17 mouse cellular contexts compared by ENCODE assay signal in genomic region chr11:102441434-102441833, GRCm38 (mm10). TPM values are rescaled to one million over a fixed set of nuclear protein-coding genes. Genes with fewer than 3 reads are reported as not detected.
DNase-seq lines count a peak whose midpoint lies in the region; ATAC-seq and TF ChIP-seq lines count a peak whose summit lies in the region.
"Had no signal": no experiment of that assay in that cellular context is flagged by ENCODE, and none has a peak within 500 bp of the region (broad histone marks: within the 10 kb centered on the region; RNA-seq: fewer than 3 reads in every experiment).

No protein-coding gene starts in this region.

- peaks cover 12% of the 10 kb centered on the region; the same call in 1 of the 2 replicates for H3K36me3 ChIP-seq in intestine, postnatal 0 days (ENCODE audit: control insufficient read depth, insufficient read depth)
- H3K36me3 ChIP-seq in intestine, embryonic 16.5 days (ENCODE audit: control insufficient read depth, insufficient read depth, low read length), result 0 out of 2 replicates have a peak, but pooled peaks cover 5% of the 10 kb centered on the region
- H3K36me3 ChIP-seq in lung, postnatal 0 days (ENCODE audit: insufficient read depth, low read length), result peaks cover 4% of the 10 kb centered on the region; the same call in 1 of the 2 replicates
- peaks cover 6% of the 10 kb centered on the region; the same call in 1 of the 2 replicates for H3K36me3 ChIP-seq in stomach, postnatal 0 days (ENCODE audit: control insufficient read depth, insufficient read depth, low read length)
- H3K36me3 ChIP-seq: liver, embryonic 13.5 days had no signal

- H3K9me3 ChIP-seq in intestine, postnatal 0 days (ENCODE audit: control insufficient read depth), result no peaks in the 10 kb centered on the region
- H3K9me3 ChIP-seq in intestine, embryonic 16.5 days (ENCODE audit: control insufficient read depth, low read length), result no peaks in the 10 kb centered on the region
- H3K9me3 ChIP-seq in lung, postnatal 0 days (ENCODE audit: low read length), result no peaks in the 10 kb centered on the region
- H3K9me3 ChIP-seq in stomach, postnatal 0 days (ENCODE audit: control insufficient read depth, low read length), result no peaks in the 10 kb centered on the region
- H3K9me3 ChIP-seq: forebrain, embryonic 13.5 days; liver, embryonic 13.5 days had no signal

- H3K4me1 ChIP-seq in intestine, postnatal 0 days (replicated peaks; ENCODE audit: control insufficient read depth, insufficient read depth, low read length), result peaks cover 6% of the 10 kb centered on the region; the same call in 1 of the 2 replicates
- peaks cover 37% of the 10 kb centered on the region for H3K4me1 ChIP-seq in intestine, embryonic 16.5 days (ENCODE audit: control insufficient read depth, insufficient read depth, low read length)
- peaks cover 12% of the 10 kb centered on the region for H3K4me1 ChIP-seq in lung, postnatal 0 days (ENCODE audit: insufficient read depth, low read depth, low read length)
- H3K4me1 ChIP-seq in stomach, postnatal 0 days (replicated peaks; ENCODE audit: control insufficient read depth, insufficient read depth), result peaks cover 22% of the 10 kb centered on the region

- peak; percentile 50 for TF ChIP-seq CTCF in intestine, postnatal 0 days (IDR thresholded peaks at IDR 0.05; ENCODE audit: low read depth)
- peak; percentile 49 for TF ChIP-seq CTCF in lung, postnatal 0 days (IDR thresholded peaks at IDR 0.05)
- peak; percentile 57 for TF ChIP-seq CTCF in stomach, postnatal 0 days (IDR thresholded peaks at IDR 0.05; ENCODE audit: low read depth)

- no peak for ATAC-seq in intestine, postnatal 0 days
- ATAC-seq in intestine, embryonic 16.5 days, result no peak
- ATAC-seq in lung, postnatal 0 days, result no peak
- ATAC-seq in stomach, postnatal 0 days (ENCODE audit: low FRiP score, low TSS enrichment), result no peak
- ATAC-seq: CD4-positive, CD25-positive, alpha-beta regulatory T cell, adult 4 months; forebrain, embryonic 13.5 days had no signal

- H3K9ac ChIP-seq in intestine, postnatal 0 days (ENCODE audit: low read depth, low read length), result no peak overlapping the region
- H3K9ac ChIP-seq in intestine, embryonic 16.5 days (ENCODE audit: low read depth, low read length), result no peak overlapping the region
- no peak overlapping the region for H3K9ac ChIP-seq in lung, postnatal 0 days (replicated peaks; ENCODE audit: low read depth)
- no peak overlapping the region for H3K9ac ChIP-seq in stomach, postnatal 0 days (ENCODE audit: low read length)
- H3K9ac ChIP-seq: forebrain, embryonic 13.5 days; liver, embryonic 13.5 days had no signal

- TF ChIP-seq EP300 in lung, postnatal 0 days (IDR thresholded peaks at IDR 0.05), result no peak
- no peak for TF ChIP-seq EP300 in stomach, postnatal 0 days (optimal IDR thresholded peaks at IDR 0.05)

- DNase-seq in lung, postnatal 0 days (ENCODE audit: low spot score), result no peak
- DNase-seq in lung, adult 18-20 months, result no peak
- DNase-seq in ZHBTc4 (ENCODE audit: low read depth, low spot score), result peak; percentile 65
- DNase-seq in stomach, postnatal 0 days (ENCODE audit: low spot score), result no peak
- no peak for DNase-seq in ovary, adult 18-20 months (ENCODE audit: low spot score)
- DNase-seq: adrenal gland, postnatal 36 days; heart, postnatal 4 days; kidney, adult 8-10 months; liver, embryonic 13.5 days; lung, postnatal 36 days; spleen, adult 18-20 months; thymus, adult 2 months had no signal

- H3K27me3 ChIP-seq in intestine, postnatal 0 days (replicated peaks; ENCODE audit: control insufficient read depth, insufficient read depth, low read length), result peaks cover 25% of the 10 kb centered on the region; the same call in 1 of the 2 replicates
- no peaks in the 10 kb centered on the region for H3K27me3 ChIP-seq in intestine, embryonic 16.5 days (replicated peaks; ENCODE audit: control insufficient read depth, insufficient read depth, low read length)
- H3K27me3 ChIP-seq in lung, postnatal 0 days (replicated peaks; ENCODE audit: insufficient read depth, low read length), result no peaks in the 10 kb centered on the region
- H3K27me3 ChIP-seq in stomach, postnatal 0 days (ENCODE audit: control insufficient read depth, insufficient read depth, low read length), result no peaks in the 10 kb centered on the region

- 82% methylated on average over 3 of the region's 3 CpGs for WGBS in intestine, postnatal 0 days
- 83% methylated on average over 3 of the region's 3 CpGs for WGBS in intestine, embryonic 16.5 days
- 78% methylated on average over 3 of the region's 3 CpGs for WGBS in lung, postnatal 0 days
- 80% methylated on average over 3 of the region's 3 CpGs for WGBS in stomach, postnatal 0 days

- no peak overlapping the region for H3K4me2 ChIP-seq in intestine, postnatal 0 days (replicated peaks; ENCODE audit: low read depth)
- no peak overlapping the region for H3K4me2 ChIP-seq in intestine, embryonic 16.5 days (ENCODE audit: low read depth, low read length)
- H3K4me2 ChIP-seq in lung, postnatal 0 days (replicated peaks; ENCODE audit: low read depth, low read length), result no peak overlapping the region
- H3K4me2 ChIP-seq in stomach, postnatal 0 days (replicated peaks; ENCODE audit: low read depth), result no peak overlapping the region
- H3K4me2 ChIP-seq: forebrain, embryonic 13.5 days; heart, embryonic 11.5 days; liver, embryonic 13.5 days had no signal

- no peak overlapping the region for H3K27ac ChIP-seq in intestine, postnatal 0 days (ENCODE audit: low read depth, low read length)
- no peak overlapping the region for H3K27ac ChIP-seq in intestine, embryonic 16.5 days (ENCODE audit: low read length)
- H3K27ac ChIP-seq in lung, postnatal 0 days (ENCODE audit: low read length), result no peak overlapping the region
- no peak overlapping the region for H3K27ac ChIP-seq in stomach, postnatal 0 days (replicated peaks)
- H3K27ac ChIP-seq: forebrain, embryonic 13.5 days; liver, embryonic 13.5 days had no signal

- H3K4me3 ChIP-seq in intestine, postnatal 0 days (ENCODE audit: low read depth, low read length), result no peak overlapping the region
- no peak overlapping the region for H3K4me3 ChIP-seq in intestine, embryonic 16.5 days (ENCODE audit: low read length)
- no peak overlapping the region for H3K4me3 ChIP-seq in lung, postnatal 0 days (ENCODE audit: low read depth, low read length)
- no peak overlapping the region for H3K4me3 ChIP-seq in stomach, postnatal 0 days (ENCODE audit: low read depth, low read length)
- H3K4me3 ChIP-seq: forebrain, embryonic 13.5 days; liver, embryonic 13.5 days had no signal

RNA-seq across cellular contexts. Expression of gene Fam171a2, which starts 6.0 kb away (rescaled TPM):
- 1.7 and 1.8 TPM in 2 replicates for polyA plus RNA-seq in intestine, postnatal 0 days (2015; fragmentation: Nextera tagmentation; extraction: Ambion mirVana)
- 0.86 and 1.8 TPM in 2 replicates for polyA plus RNA-seq in intestine, embryonic 16.5 days (2015; fragmentation: Nextera tagmentation; extraction: Ambion mirVana)
- 3.2 and 3.4 TPM in 2 replicates for polyA plus RNA-seq in lung, postnatal 0 days (2015; fragmentation: Nextera tagmentation; extraction: Ambion mirVana)
- 2.0 and 2.9 TPM in 2 replicates for polyA plus RNA-seq in stomach, postnatal 0 days (2015; fragmentation: Nextera tagmentation; extraction: Ambion mirVana)
- polyA plus RNA-seq: CD4-positive, CD25-positive, alpha-beta regulatory T cell, adult 4 months had no signal

RNA-seq across cellular contexts. Expression of gene Grn, which starts 11.3 kb away (rescaled TPM):
- 339 and 382 TPM in 2 replicates for polyA plus RNA-seq in intestine, postnatal 0 days (2015; fragmentation: Nextera tagmentation; extraction: Ambion mirVana)
- 221 and 245 TPM in 2 replicates for polyA plus RNA-seq in intestine, embryonic 16.5 days (2015; fragmentation: Nextera tagmentation; extraction: Ambion mirVana)
- 215 and 223 TPM in 2 replicates for polyA plus RNA-seq in lung, postnatal 0 days (2015; fragmentation: Nextera tagmentation; extraction: Ambion mirVana)
- 126 and 142 TPM in 2 replicates for polyA plus RNA-seq in stomach, postnatal 0 days (2015; fragmentation: Nextera tagmentation; extraction: Ambion mirVana)

RNA-seq across cellular contexts. Expression of gene Itga2b, which starts 28.5 kb away (rescaled TPM):
- polyA plus RNA-seq in intestine, postnatal 0 days (2015; fragmentation: Nextera tagmentation; extraction: Ambion mirVana), result 2.5 and 2.6 TPM in 2 replicates
- polyA plus RNA-seq in intestine, embryonic 16.5 days (2015; fragmentation: Nextera tagmentation; extraction: Ambion mirVana), result 3.1 and 3.7 TPM in 2 replicates
- polyA plus RNA-seq in lung, postnatal 0 days (2015; fragmentation: Nextera tagmentation; extraction: Ambion mirVana), result 13.0 and 14.9 TPM in 2 replicates
- 5.4 and 6.5 TPM in 2 replicates for polyA plus RNA-seq in stomach, postnatal 0 days (2015; fragmentation: Nextera tagmentation; extraction: Ambion mirVana)

RNA-seq across cellular contexts. Expression of gene Slc25a39, which starts 33.7 kb away (rescaled TPM):
- 283 and 296 TPM in 2 replicates for polyA plus RNA-seq in intestine, postnatal 0 days (2015; fragmentation: Nextera tagmentation; extraction: Ambion mirVana)
- polyA plus RNA-seq in intestine, embryonic 16.5 days (2015; fragmentation: Nextera tagmentation; extraction: Ambion mirVana), result 366 and 376 TPM in 2 replicates
- 214 TPM in 2 replicates for polyA plus RNA-seq in lung, postnatal 0 days (2015; fragmentation: Nextera tagmentation; extraction: Ambion mirVana)
- 189 and 200 TPM in 2 replicates for polyA plus RNA-seq in stomach, postnatal 0 days (2015; fragmentation: Nextera tagmentation; extraction: Ambion mirVana)

RNA-seq across cellular contexts. Expression of gene Rundc3a, which starts 48.2 kb away (rescaled TPM):
- polyA plus RNA-seq in intestine, postnatal 0 days (2015; fragmentation: Nextera tagmentation; extraction: Ambion mirVana), result 5.2 and 5.3 TPM in 2 replicates
- 6.0 and 6.8 TPM in 2 replicates for polyA plus RNA-seq in intestine, embryonic 16.5 days (2015; fragmentation: Nextera tagmentation; extraction: Ambion mirVana)
- 1.7 and 1.9 TPM in 2 replicates for polyA plus RNA-seq in lung, postnatal 0 days (2015; fragmentation: Nextera tagmentation; extraction: Ambion mirVana)
- 5.1 and 5.9 TPM in 2 replicates for polyA plus RNA-seq in stomach, postnatal 0 days (2015; fragmentation: Nextera tagmentation; extraction: Ambion mirVana)
